Mouse (Mus musculus) right cerebral cortex, postnatal 25 days (tissue): Measurements from ENCODE around the gene Rpl26.

Experiments
- DNase-seq: peaks from one replicate; pipeline ENCODE4 v3.0.0; 2022

Gene Rpl26

DNA sequence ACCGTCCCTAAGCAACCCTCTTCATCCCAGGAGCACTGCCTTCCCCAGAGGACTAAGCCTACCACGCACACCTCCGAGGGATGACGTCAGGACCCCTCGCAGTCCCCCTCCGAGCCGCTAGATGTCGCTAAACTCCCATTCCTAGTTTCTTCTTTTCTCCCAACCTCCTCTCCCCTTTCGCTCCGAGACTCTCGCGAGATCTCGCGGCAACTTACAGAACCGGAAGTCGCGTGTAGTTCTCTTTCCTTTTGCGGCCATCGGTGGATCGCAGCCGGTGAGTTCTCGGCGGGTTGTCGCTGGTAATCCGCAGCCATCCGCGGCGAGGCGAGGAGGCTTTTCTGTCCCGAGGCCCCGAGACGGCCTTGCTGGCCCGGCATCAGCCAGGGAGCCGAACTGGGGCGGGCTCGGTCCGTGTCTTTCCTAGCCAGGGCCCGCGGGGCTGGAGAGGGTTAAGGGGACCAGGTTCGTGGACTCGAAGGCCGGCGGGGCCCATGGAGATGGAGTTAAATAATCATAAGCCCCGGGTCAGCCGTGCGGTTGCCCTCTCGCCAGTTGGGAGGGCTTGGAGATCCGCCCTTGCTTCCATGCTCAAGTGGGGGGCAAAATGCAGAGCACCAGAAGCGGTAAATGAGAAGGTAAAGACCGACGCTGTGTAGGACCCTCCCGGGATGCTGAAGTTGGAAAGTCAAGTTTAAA, at the start of gene Rpl26:
TSS of gene Rpl26 (plus strand) at position 233 of the 696 bp plus-strand sequence.
- DNase-seq = peak; percentile 98

DNA sequence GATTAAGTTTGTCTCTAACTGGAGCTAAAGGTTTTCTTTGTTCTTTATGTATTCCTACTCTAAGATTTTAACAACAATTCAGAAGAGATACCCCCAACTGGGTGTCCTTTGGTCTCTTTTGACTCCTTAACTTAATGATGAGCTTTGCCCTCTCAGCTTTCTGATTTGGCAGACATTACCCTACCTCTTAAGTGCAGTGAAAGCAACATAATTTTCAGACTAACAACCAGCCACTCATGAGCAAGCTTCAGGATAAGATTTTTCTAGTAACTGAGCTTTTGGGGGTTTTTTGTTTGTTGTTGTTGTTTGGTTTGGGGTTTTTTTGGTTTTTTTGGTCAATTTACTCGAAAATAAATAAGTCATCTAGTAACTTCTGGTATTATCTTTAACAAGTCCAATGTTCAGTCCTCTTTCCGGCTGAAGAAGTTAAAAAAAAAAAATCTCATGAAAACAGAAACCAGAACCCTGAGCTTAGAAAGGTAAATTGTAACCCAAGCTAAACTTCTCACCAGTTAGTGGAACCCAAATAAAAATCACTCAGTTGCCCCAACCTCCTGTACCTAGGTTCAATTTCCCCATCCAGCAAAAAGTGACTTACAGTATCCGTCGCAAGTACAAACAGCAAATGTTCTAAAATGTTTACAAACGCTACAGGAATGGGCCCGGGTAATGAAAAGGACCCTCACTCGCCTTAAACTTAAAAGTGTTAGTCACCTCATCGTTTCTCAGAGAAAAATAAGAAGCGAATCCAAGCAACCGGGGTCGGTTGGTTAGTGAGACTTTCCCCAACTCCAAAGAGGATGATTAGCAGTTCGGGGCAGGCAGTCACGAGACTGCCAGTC, 49.5 kb upstream of the Rpl26 start:
- no peak for DNase-seq

DNA sequence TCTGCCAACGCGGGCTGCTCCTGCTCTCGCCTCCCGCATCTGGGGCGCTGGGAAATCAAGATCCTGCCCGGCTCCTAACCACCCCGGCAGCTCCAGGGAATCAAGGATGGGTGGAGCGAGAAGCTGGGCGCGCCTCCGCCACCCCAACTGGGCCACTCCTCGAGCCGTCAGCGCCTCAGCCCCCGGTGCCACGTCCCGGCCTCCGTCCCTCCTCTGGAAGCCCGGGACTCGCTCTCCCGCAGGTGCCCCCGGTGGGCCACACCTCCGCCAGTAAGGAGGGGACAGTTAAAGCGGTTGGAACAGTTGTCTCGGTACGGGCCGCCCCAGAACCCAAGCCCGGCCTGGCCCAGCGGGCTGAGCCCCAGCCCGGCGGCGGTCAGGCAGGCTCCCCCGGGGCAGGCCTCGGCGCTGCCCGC, 48.9 kb upstream of the Rpl26 start:
- no peak for DNase-seq

- DNase-seq = peak; percentile 100
Measured at GRCm38 (mm10) chr11:68852932-68853409, 48.4 kb upstream of the Rpl26 start.

GRCm38 (mm10) chr11:68853611-68854401, 47.6 kb upstream of the Rpl26 start:
- DNase-seq = no peak

- no peak for DNase-seq
Measured at GRCm38 (mm10) chr11:68854621-68855020, 46.8 kb upstream of the Rpl26 start.

- DNase-seq = no peak
Measured at GRCm38 (mm10) chr11:68857329-68857728, 44.1 kb upstream of the Rpl26 start.

- DNase-seq = no peak
Measured at GRCm38 (mm10) chr11:68859943-68860593, 41.3 kb upstream of the Rpl26 start.

- no peak for DNase-seq
Measured at GRCm38 (mm10) chr11:68862260-68862659, 39.1 kb upstream of the Rpl26 start.

- no peak for DNase-seq
Measured at GRCm38 (mm10) chr11:68863631-68864091, 37.7 kb upstream of the Rpl26 start.

DNA sequence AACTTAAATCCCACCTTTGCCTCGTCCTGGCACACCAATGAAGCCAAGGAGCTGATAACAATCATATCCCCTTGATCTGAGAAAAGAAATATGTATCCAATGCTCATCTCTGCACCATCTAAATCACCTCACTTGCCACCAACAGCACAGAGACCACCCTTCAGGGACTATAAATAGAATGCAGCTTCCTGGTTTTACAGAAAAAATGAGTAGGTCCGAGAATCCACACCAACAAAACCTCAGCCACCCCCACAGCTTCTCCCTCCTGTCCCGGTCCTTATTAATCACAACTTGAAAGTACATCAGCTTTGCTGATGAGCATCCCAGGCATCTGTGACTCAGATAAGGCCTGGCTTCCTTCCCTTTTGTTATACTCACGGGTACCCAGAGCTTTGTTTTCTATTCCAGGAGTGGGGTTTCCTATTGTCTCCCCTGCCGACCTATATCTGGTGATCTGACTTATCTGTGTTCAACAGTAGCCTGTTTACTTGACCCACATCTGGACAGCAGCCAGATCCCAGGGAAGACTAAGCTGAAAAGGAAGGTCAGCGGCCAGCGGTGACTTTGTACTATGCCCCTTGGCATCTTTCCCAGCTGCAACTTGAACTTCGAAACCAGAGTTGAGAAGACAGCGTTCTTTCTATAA, 36.7 kb upstream of the Rpl26 start:
- no peak for DNase-seq

DNA sequence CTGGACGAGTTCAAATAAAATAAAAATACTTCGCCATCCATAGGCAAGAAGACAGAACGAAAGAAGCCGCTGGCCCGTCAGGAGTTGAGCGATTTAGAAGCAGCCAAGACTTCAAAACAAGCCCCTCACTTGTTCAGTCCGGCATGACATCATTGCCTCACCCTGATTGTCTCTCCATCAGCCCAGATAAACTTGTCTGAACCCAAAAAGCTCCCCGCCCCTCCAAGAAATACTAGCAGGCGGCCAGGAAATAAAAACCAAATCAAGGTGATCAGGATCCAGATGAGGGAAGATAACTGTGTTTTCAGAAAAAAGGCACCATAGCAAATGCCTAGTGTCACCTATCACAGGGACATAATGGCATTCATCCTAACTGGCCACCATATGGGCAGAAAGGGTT, 30.1 kb upstream of the Rpl26 start:
- DNase-seq = no peak

- no peak for DNase-seq
Measured at GRCm38 (mm10) chr11:68871748-68872147, 29.6 kb upstream of the Rpl26 start, which contains the start of gene Ndel1. Gene Ndel1 (minus strand): TSS chr11:68871858.

- peak; percentile 26 for DNase-seq
Measured at GRCm38 (mm10) chr11:68874841-68875240, 26.5 kb upstream of the Rpl26 start.

GRCm38 (mm10) chr11:68878811-68879210, 22.6 kb upstream of the Rpl26 start:
- no peak for DNase-seq

DNA sequence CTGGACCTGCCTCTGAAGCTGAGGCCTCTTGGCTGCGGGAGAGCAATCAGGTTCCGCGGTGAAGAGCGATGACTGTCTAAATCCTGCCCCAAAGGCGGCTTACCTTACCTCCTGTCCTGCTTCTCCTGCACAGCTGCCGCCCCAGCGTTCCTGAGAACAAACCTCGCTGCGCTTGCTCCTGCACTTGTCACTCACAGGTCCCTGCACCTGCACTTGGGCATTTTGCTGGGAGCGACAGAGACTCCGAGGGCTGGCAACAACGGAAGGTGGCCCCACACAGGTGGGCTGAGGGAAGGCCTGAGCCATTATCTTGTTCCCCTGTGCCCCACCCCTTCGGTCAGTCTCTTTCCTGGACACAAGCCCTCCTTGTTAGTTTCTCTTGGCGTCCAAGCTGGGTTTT, 19.3 kb upstream of the Rpl26 start:
- DNase-seq = no peak

DNA sequence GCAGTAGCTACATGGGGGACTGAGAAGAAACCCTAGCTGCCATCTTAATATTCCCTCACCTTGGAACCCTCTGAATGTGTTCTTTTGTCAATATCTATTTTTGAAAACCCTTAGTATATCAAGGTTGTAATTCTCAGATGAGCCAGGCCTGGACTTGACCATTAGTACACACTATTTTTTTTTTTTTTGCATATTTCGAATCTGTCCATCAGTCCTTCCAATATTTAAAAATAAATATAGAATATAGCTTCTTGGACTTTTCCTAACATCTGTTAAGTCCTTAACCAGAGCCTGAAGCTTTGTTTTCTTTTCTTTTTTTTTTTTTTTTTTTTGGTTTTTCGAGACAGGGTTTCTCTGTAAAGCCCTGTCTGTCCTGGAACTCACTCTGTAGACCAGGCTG, 17.5 kb upstream of the Rpl26 start:
- DNase-seq = no peak

GRCm38 (mm10) chr11:68884368-68884767, 17.0 kb upstream of the Rpl26 start:
- DNase-seq = no peak

DNA sequence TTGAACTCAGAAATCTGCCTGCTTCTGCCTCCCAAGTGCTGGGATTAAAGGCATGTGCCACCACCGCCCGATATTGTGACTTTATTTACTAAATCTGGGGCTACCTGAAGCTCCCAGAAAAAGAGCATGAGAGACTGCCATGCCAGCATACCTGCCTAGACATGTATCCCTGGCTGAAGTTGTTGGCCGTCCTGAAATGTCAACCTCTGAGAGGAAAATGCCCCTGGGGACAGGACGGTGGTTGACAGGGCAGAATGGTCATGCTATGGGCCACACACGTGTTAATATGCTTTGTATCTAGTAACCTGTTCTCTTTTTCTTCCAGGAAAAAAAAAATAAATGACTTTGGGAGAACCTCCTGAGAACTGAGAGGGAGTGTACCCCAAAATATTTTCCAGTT, 15.3 kb upstream of the Rpl26 start:
- DNase-seq = no peak

DNA sequence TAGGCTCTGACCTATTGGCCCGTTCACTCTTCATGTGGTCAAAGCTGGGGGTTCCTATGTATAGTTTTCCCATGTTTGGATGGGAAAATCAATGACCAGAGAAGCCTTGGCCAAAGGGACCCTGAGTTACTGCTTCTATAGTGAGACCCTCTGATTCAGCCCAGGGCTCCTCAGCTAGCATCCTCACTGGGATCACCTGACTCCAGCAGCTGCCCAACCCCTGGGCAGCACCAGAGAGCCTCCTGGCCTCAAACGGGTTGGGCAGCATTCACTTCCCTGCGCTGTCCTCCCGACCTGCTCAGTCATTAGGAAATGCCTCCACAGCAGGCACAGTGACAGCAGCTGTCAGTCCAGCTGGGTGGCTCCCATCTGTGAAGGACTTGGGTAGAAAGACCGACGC, 13.1 kb upstream of the Rpl26 start, which contains the start of gene Rnf222:
TSS of gene Rnf222 (plus strand) at position 301 of the 400 bp plus-strand sequence.
- no peak for DNase-seq

DNA sequence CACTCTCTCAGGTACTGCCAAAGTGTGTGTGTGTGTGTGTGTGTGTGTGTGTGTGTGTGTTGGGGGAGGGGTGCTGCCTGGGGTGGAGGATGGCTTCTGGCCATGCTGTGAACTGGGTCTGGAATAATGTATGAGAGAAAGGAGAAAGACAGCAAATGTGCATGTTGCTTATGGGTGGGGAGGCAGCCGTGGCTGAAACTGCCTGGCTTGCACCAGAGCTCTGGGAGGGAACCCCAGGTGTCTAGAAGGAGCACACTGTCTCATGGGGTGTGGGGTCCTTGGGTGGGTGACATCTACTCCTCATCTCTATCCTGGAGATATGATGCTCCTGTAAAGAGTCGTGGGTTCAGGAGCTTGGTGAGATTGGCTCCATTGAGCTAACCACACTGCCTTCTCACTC, 12.7 kb upstream of the Rpl26 start:
- DNase-seq = no peak

DNA sequence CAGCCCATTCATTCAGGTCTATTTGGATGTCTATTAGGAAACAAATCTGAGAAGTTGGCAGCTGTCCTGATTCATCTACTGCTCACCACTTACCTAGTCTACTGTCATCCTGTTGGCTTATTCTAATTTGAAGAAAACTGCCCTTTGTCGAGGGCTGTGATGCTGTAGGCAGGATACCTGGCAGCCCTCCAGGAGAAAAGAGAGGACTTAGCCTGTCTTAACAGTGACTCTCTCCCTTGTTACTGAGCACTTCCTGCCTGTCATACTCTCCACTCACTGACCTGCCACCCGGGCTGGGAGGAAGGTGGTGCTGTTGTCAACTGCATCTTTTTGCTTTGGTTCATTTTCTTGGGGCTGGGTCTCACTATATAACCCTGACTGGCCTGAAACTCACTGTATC, 10.8 kb upstream of the Rpl26 start:
- no peak for DNase-seq
